Mouse (Mus musculus): ENCODE data around the gene Ptprcap. TPM values are rescaled to one million over a fixed set of nuclear protein-coding genes. Genes with fewer than 3 reads are reported as not detected.

The Ptprcap gene
- 183 and 672 TPM in 2 replicates for polyA plus RNA-seq (2012; rRNA removed; ENCODE audit: low replicate concordance)

DNA sequence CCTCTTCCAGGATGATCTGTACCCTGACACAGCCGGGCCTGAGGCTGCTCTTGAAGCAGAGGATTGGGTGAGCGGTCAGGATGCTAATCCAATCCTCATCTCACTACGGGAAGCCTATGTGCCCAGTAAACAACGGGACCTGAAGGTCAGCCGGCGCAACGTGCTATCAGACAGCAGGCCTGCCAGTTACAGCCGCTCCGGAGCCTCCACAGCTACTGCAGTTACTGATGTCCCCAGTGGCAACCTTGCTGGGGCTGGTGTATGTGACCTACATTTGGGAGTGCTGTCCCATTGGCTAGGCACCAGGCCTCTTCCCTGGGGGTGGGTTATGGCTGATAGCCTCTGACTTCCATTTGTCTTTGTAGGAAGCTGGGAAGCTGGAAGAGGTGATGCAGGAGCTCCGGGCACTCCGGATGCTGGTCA, at the start of gene Ptprcap:
TSS of gene Ptprcap (plus strand) at position 373 of the 423 bp plus-strand sequence.

DNA sequence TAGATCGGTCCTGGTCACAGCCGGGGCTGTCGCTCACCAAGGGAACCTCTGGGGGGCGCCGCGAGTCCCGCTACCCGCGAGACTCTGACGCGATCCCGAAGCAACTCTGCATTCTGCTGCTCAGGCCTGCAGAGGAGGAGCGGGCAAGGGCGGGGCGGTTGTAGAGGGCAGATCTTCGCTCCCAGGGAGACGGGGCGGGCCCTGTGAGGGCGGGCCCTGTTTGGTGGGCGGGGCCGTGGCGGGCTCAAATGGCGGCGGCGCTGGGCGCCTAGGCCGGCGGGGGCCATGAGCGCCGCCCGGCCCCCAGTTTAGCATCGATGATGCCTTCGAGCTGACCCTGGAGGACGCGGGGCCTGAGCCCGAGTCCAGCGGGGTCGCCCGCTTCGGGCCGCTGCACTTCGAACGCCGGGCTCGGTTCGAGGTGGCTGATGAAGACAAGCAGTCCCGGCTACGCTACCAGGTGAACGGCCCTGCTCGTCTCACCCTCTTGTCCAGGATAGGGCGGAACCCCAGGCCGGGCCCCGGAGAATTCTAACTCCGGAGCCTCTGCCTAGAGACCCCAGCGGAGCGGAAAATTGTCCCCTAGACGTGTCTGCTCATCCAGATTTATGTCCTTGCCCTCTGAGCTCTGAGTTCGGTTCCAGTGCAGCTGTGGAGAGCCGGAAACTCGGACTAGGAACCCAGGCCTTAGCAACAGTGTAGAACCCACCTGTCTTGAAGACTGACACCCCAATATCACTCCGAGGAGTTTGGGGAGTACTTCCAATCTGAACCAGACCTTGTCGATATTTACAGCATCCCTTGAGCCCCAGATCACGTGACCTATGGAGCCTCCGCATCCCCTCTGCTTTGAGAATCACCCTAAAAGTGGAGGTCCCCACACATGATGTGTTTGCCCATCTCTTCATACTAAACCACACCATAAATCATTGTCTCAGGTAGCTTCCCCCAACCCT, 27.4 kb upstream of the Ptprcap start, which contains the start of gene Aip:
TSS of gene Aip (minus strand) at position 118 of the 956 bp plus-strand sequence.

DNA sequence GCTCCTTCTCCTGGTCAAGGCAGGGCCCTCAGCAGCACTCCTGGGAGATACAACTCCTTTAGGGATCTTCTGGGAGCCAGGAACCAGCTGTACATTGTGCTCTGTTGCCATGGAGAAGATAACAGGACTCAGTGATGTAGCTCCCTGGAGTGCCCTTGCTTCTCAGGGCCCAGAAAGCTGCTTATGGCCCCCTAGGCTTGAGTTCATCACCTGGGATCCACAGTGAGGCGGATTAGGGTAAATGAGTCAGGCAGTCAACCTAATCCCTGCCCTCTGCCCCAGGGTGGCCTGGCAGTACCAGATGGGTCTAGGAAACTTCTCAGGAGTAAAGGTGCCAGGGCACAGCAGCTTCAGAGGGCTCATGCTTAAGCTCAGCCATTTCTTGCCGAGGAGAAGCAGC, 14.0 kb upstream of the Ptprcap start, which contains the start of gene Gpr152:
TSS of gene Gpr152 (plus strand) at position 342 of the 400 bp plus-strand sequence.

DNA sequence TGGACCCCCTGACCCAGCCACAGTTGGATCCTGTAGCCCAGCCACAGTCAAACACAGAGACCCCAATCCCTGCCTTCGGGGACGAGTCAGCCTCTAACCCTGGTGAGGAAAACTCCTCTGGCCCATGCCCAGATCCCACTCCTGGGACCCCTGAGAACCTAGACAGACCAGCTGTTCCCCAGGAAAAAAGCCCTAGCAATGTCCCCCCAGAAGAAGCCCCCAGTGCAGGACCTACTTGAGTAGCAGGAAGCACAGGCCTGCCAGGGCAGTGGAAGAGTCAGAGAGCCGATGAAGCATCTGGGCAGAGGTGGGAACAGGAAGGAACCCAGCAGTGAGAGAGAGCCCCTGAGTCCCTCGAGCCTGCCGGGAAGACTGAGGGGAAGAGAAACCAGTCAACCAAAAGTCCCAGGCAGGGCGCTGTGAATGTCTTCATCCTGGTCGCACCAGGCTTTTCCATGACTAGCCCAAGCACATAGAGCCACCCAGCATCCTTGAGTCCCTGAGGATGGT, 9.6 kb upstream of the Ptprcap start, which contains the start of gene Cabp4:
TSS of gene Cabp4 (minus strand) at position 275 of the 510 bp plus-strand sequence.

DNA sequence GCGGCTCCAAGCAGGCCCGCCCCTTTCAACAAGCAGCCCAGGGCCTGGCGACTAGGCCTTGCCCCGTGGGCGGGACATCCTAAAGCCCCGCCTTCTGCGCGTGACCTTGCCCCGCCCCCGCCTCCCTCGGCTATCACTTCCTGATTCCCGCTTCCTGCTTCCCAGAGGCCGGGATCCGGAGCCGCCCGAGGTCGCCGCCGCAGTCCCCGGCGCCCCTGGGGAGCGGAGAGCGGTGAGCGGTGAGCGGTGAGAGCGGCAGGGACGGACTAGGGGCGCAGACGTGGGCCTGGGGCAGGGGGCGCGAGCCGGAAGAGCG, 5.0 kb upstream of the Ptprcap start, which contains the start of gene Coro1b:
TSS of gene Coro1b (plus strand) at position 129 of the 316 bp plus-strand sequence.

DNA sequence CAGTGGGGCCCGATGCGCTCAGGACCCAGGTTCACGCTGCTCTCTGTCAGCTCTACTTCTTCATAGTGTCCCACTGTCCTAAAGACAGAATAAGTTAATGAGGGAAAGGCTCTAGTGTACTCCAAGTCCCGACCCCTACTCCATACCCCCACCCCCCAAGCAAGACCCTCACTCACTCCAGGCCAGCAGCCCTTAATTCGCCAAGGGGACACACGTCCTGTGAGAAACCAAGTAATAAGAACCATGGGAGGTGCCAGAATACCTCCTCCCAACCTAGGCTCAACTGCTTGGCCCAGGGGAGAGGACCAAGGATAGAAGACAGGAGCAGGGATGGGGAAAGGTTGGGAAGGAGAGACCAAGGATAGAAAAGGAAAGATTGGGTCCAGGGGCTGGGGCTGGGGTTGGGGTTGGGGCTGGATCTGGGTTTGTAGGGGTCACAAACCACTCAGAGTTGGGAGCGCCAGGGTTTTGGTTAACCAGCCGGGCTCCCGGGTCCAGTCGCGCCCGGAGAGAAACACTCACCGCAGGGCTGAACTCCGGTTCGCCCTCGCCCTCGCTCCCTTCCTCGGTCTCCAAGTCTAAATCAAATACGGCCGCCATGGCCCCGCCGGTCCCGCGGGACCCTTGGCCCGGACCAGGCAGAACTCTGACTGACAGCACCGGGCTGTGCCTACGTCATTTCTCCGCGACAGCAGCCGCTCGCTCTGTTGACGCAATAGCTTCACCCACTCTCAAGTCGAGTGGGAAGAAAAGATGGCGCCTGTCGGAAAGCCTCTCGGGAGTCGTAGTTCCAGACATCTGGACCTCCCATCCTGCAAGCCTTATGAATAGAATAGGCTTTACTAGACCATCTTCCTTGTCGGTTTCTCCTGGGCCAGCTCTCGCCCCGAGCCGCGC, 9.5 kb downstream of the Ptprcap start, which contains the start of gene Rps6kb2:
TSS of gene Rps6kb2 (minus strand) at position 709 of the 897 bp plus-strand sequence.

DNA sequence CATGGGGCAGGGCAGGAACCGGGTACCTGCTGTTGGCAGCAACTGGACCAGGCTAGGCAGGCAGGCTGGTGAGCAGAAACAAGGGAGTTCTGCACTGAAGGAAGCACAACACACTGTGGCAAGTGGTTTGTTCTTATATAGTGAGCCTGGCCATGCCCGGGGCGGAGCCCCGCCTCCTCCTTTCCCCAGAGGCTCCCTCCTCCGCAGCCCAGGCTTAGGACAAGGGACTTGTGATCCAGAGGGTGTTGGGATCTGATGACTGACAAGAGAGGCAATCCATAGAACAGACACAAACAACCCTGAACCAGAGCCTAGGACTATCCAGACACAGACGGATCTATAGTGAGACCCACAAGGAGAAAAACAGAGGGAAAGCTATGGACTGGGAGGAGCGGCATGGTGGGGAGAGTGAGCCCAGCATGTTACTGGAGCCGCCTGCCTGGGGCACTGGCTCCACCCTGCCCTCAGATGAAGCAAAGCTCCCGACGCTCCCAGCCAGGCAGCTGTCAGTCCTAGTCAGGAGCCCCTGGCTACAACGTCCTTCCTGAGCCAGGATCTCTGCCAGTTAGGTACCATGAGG, 22.1 kb downstream of the Ptprcap start, which contains the start of gene Carns1:
TSS of gene Carns1 (minus strand) at position 112 of the 580 bp plus-strand sequence.

DNA sequence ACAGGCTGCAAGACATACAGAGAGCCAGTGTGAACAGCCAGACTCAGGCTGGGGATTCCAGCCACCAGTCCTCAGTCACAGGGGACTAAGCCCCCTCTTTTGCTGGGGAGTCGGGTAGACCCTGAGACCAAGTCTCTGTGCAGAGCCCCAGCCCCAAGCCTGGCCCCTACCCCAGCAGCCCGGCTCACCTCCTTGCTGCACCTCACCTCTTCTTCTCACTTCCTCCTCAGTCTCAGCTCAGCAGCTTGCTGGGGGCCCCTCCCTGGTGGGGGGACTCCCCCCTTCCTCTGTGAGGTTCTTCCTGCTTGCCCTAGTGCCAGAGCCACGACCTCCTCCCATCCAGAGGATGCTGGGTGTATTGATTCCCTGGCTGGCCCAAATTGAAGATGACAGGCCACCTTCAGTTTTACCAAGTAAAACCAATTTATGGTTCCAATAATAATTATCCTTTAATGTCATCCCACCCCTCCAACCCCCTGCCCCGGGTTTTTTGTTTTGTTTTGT, 37.5 kb downstream of the Ptprcap start, which contains the start of gene Tbc1d10c:
TSS of gene Tbc1d10c (minus strand) at position 454 of the 504 bp plus-strand sequence.

DNA sequence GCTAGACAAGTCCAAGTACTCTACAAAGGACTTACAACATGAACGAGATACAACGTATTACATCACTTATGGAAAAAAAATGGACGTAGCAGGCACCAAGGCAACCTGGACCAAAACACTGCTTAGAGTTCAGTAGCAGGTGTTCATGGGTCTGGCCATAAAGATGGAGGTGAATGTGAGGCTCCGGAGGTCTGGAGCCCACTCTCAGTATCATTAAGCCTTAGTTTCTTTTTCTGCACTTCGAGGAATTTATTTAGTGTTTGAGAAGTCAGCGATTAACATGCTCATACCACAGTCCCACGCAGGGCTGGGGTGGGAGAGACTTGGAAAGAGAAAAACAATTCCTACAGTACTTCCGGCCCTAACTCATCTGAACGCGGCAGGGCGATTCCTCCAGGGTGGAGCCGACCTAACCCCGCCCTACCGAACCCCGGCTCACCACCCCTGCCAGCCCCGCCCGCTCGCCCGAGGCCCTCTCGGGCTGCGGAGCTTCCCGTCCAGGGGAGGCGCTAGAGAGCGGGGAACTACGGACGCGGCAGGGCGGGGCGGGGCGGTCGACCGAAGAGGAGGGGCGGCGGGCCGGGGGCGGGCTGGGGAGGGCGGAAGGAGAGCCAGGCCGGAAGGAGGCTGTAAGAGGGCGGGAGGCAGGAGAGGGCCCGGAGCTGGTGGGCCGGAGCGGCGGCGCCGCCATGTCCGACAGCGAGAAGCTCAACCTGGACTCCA, 38.3 kb downstream of the Ptprcap start, which contains the start of gene Ppp1ca:
TSS of gene Ppp1ca (plus strand) at position 538 of the 723 bp plus-strand sequence.

DNA sequence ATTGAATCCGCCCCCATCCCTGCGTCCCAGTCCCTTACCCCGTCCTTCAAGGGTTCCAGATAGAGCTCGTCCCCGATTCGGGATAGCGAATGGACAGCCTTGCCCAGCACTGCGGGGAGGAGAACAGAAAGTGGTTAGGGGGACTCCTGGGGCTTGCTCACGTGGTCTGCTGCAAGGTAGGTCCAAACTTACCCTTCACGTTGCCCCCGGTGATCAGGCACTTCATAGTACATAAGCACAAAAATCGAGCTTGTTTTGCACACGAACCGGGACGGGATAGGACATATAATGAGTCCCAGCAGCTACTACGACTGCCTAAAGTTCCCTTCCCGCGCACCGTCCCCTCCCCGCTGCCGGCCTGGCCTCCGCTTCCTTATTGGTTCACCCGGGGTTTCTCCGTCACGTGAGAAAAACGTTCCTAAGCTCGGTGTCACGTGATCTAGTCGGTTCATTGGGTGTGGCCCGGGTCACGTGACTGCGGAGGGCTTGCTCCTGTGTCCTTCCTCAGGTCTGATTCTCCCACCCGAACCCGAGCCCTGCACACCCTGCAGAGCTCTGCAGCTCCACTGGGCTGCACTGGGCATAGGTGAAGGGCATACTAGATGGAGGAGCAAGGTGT, 48.0 kb downstream of the Ptprcap start, which contains the start of gene Rad9a:
TSS of gene Rad9a (minus strand) at position 372 of the 619 bp plus-strand sequence.

Other genes starting within 250 kb of the Ptprcap start
- 218 and 220 TPM in 2 replicates for gene Tcirg1, start 246.5 kb upstream of the Ptprcap start, polyA plus RNA-seq (2012; rRNA removed; ENCODE audit: low replicate concordance)
- gene Ndufs8, start 240.8 kb upstream of the Ptprcap start, polyA plus RNA-seq (2012; rRNA removed; ENCODE audit: low replicate concordance), result 276 and 363 TPM in 2 replicates
- 13.0 and 17.1 TPM in 2 replicates for gene Aldh3b1, start 223.8 kb upstream of the Ptprcap start, polyA plus RNA-seq (2012; rRNA removed; ENCODE audit: low replicate concordance)
- gene Unc93b1, start 218.4 kb upstream of the Ptprcap start, polyA plus RNA-seq (2012; rRNA removed; ENCODE audit: low replicate concordance), result 307 and 435 TPM in 2 replicates
- 0.50 and 0.69 TPM in 2 replicates for gene Aldh3b3, start 195.0 kb upstream of the Ptprcap start, polyA plus RNA-seq (2012; rRNA removed; ENCODE audit: low replicate concordance)
- gene Aldh3b2, start 181.3 kb upstream of the Ptprcap start, polyA plus RNA-seq (2012; rRNA removed; ENCODE audit: low replicate concordance), result 22.0 and 22.5 TPM in 2 replicates
- 56.0 and 64.9 TPM in 2 replicates for gene Acy3, start 167.0 kb upstream of the Ptprcap start, polyA plus RNA-seq (2012; rRNA removed; ENCODE audit: low replicate concordance)
- not detected in 2 replicates for gene Tbx10, start 160.9 kb upstream of the Ptprcap start, polyA plus RNA-seq (2012; rRNA removed; ENCODE audit: low replicate concordance)
- gene Nudt8, start 153.0 kb upstream of the Ptprcap start, polyA plus RNA-seq (2012; rRNA removed; ENCODE audit: low replicate concordance), result 12.2 and 22.8 TPM in 2 replicates
- 2.5 and 2.9 TPM in 2 replicates for gene Gm49405, start 153.0 kb upstream of the Ptprcap start, polyA plus RNA-seq (2012; rRNA removed; ENCODE audit: low replicate concordance)
- gene Doc2g, start 150.3 kb upstream of the Ptprcap start, polyA plus RNA-seq (2012; rRNA removed; ENCODE audit: low replicate concordance), result 6.3 and 13.3 TPM in 2 replicates
- gene Ndufv1, start 140.8 kb upstream of the Ptprcap start, polyA plus RNA-seq (2012; rRNA removed; ENCODE audit: low replicate concordance), result 188 and 271 TPM in 2 replicates
- 508 and 632 TPM in 2 replicates for gene Gstp1, start 115.6 kb upstream of the Ptprcap start, polyA plus RNA-seq (2012; rRNA removed; ENCODE audit: low replicate concordance)
- gene Gstp2, start 107.6 kb upstream of the Ptprcap start, polyA plus RNA-seq (2012; rRNA removed; ENCODE audit: low replicate concordance), result 24.3 and 163 TPM in 2 replicates
- gene Gstp3, start 94.0 kb upstream of the Ptprcap start, polyA plus RNA-seq (2012; rRNA removed; ENCODE audit: low replicate concordance), result 14.6 and 23.5 TPM in 2 replicates
- gene Cabp2, start 72.0 kb upstream of the Ptprcap start, polyA plus RNA-seq (2012; rRNA removed; ENCODE audit: low replicate concordance), result 0.61 TPM in 1 of 2 replicates, not detected in the other
- 257 and 348 TPM in 2 replicates for gene Cdk2ap2, start 56.4 kb upstream of the Ptprcap start, polyA plus RNA-seq (2012; rRNA removed; ENCODE audit: low replicate concordance)
- gene Pitpnm1, start 53.6 kb upstream of the Ptprcap start, polyA plus RNA-seq (2012; rRNA removed; ENCODE audit: low replicate concordance), result 157 and 297 TPM in 2 replicates
- 113 and 122 TPM in 2 replicates for gene Aip, start 27.7 kb upstream of the Ptprcap start, polyA plus RNA-seq (2012; rRNA removed; ENCODE audit: low replicate concordance)
- 0.69 and 0.80 TPM in 2 replicates for gene Gpr152, start 13.8 kb upstream of the Ptprcap start, polyA plus RNA-seq (2012; rRNA removed; ENCODE audit: low replicate concordance)
- 1.2 TPM in 2 replicates for gene Cabp4, start 9.6 kb upstream of the Ptprcap start, polyA plus RNA-seq (2012; rRNA removed; ENCODE audit: low replicate concordance)
- 266 and 387 TPM in 2 replicates for gene Coro1b, start 5.0 kb upstream of the Ptprcap start, polyA plus RNA-seq (2012; rRNA removed; ENCODE audit: low replicate concordance)
- gene Rps6kb2, start 9.8 kb downstream of the Ptprcap start, polyA plus RNA-seq (2012; rRNA removed; ENCODE audit: low replicate concordance), result 46.6 and 54.5 TPM in 2 replicates
- 32.3 and 39.2 TPM in 2 replicates for gene Carns1, start 21.9 kb downstream of the Ptprcap start, polyA plus RNA-seq (2012; rRNA removed; ENCODE audit: low replicate concordance)
- 91.7 and 196 TPM in 2 replicates for gene Tbc1d10c, start 37.7 kb downstream of the Ptprcap start, polyA plus RNA-seq (2012; rRNA removed; ENCODE audit: low replicate concordance)
- gene Ppp1ca, start 38.5 kb downstream of the Ptprcap start, polyA plus RNA-seq (2012; rRNA removed; ENCODE audit: low replicate concordance), result 586 and 618 TPM in 2 replicates
- 49.2 and 51.9 TPM in 2 replicates for gene Rad9a, start 48.1 kb downstream of the Ptprcap start, polyA plus RNA-seq (2012; rRNA removed; ENCODE audit: low replicate concordance)
- gene Clcf1, start 60.6 kb downstream of the Ptprcap start, polyA plus RNA-seq (2012; rRNA removed; ENCODE audit: low replicate concordance), result 54.9 and 127 TPM in 2 replicates
- gene AC109138.7, start 60.8 kb downstream of the Ptprcap start, polyA plus RNA-seq (2012; rRNA removed; ENCODE audit: low replicate concordance), result not detected in 2 replicates
- 207 and 218 TPM in 2 replicates for gene Pold4, start 78.3 kb downstream of the Ptprcap start, polyA plus RNA-seq (2012; rRNA removed; ENCODE audit: low replicate concordance)
- gene Ssh3, start 115.6 kb downstream of the Ptprcap start, polyA plus RNA-seq (2012; rRNA removed; ENCODE audit: low replicate concordance), result 116 and 124 TPM in 2 replicates
- gene Ankrd13d, start 129.5 kb downstream of the Ptprcap start, polyA plus RNA-seq (2012; rRNA removed; ENCODE audit: low replicate concordance), result 12.7 and 17.2 TPM in 2 replicates
- gene Grk2, start 152.6 kb downstream of the Ptprcap start, polyA plus RNA-seq (2012; rRNA removed; ENCODE audit: low replicate concordance), result 156 and 263 TPM in 2 replicates
- gene Kdm2a, start 244.7 kb downstream of the Ptprcap start, polyA plus RNA-seq (2012; rRNA removed; ENCODE audit: low replicate concordance), result 125 and 186 TPM in 2 replicates

Data from mammary gland, adult 2 months (tissue).